In the genomic region with DNA sequence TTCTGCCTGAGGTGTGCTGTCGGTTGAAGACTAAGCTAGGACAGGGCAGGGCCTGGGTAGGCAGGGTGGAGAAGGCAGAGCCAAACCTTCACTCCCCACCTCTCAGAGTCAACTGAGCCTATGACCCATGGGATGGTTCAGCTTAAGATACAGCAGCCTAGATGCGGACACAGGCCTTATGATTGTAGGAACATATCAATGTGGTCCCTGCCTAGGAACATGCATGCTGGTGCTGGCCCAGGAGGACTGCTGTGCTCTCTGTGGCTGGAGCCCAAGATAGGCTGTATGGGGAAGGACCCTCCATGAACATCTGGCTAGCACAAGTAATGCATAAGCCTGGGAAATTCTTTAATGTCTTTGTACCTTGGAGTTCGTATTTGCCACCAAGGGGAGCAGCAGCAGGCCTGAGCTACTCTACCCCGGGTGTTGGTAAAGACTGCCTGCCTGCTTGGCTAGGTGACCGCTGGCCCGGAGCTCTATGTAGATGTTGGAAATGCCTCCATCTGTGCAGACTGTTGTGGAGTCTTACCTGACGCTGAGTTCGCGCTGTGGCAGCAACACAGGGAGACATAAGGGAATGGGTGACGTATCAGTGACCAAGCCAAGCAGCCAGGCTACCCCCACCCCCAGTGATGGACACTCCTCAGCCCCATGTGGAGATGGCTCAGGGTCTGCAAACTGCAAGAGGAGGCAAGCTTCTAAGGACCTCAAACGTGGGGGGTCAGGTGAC, we compare ENCODE assay signal across 18 mouse cellular contexts. TPM values are rescaled to one million over a fixed set of nuclear protein-coding genes. Genes with fewer than 3 reads are reported as not detected.
DNase-seq lines count a peak whose midpoint lies in the region; ATAC-seq and TF ChIP-seq lines count a peak whose summit lies in the region.
"Had no signal": no experiment of that assay in that cellular context is flagged by ENCODE, and none has a peak within 500 bp of the region (broad histone marks: within the 10 kb centered on the region; RNA-seq: fewer than 3 reads in every experiment).

No protein-coding gene starts in this region.

- no peak for ATAC-seq in midbrain, postnatal 0 days (ENCODE audit: low FRiP score)
- ATAC-seq in stomach, postnatal 0 days (ENCODE audit: low FRiP score, low TSS enrichment): no peak
- ATAC-seq in lung, postnatal 0 days: no peak
- ATAC-seq: forebrain, postnatal 0 days had no signal

- H3K27ac ChIP-seq in midbrain, embryonic 10.5 days (replicated peaks): no peak overlapping the region
- H3K27ac ChIP-seq in midbrain, postnatal 0 days (ENCODE audit: low read depth, low read length): no peak overlapping the region
- H3K27ac ChIP-seq in stomach, postnatal 0 days (replicated peaks): no peak overlapping the region
- no peak overlapping the region for H3K27ac ChIP-seq in lung, postnatal 0 days (ENCODE audit: low read length)
- H3K27ac ChIP-seq: embryonic facial prominence, embryonic 13.5 days; heart, adult 2 months; hindbrain, embryonic 12.5 days; layer of hippocampus, adult 2 months; limb, embryonic 15.5 days; neural tube, embryonic 12.5 days had no signal

- no peaks in the 10 kb centered on the region for H3K9me3 ChIP-seq in midbrain, embryonic 10.5 days (replicated peaks)
- H3K9me3 ChIP-seq in midbrain, postnatal 0 days (ENCODE audit: low read length): no peaks in the 10 kb centered on the region
- no peaks in the 10 kb centered on the region for H3K9me3 ChIP-seq in stomach, postnatal 0 days (ENCODE audit: control insufficient read depth, low read length)
- no peaks in the 10 kb centered on the region for H3K9me3 ChIP-seq in lung, postnatal 0 days (ENCODE audit: low read length)
- H3K9me3 ChIP-seq: embryonic facial prominence, embryonic 13.5 days; hindbrain, embryonic 12.5 days; limb, embryonic 15.5 days; neural tube, embryonic 12.5 days had no signal

- no peak overlapping the region for H3K4me2 ChIP-seq in midbrain, postnatal 0 days (ENCODE audit: low read depth, low read length, poor library complexity, severe bottlenecking)
- no peak overlapping the region for H3K4me2 ChIP-seq in stomach, postnatal 0 days (replicated peaks; ENCODE audit: low read depth)
- H3K4me2 ChIP-seq in lung, postnatal 0 days (replicated peaks; ENCODE audit: low read depth, low read length): no peak overlapping the region
- H3K4me2 ChIP-seq: embryonic facial prominence, embryonic 13.5 days; hindbrain, embryonic 12.5 days; limb, embryonic 15.5 days; lung, embryonic 14.5 days; neural tube, embryonic 12.5 days had no signal

- 90% methylated on average over 11 of the region's 11 CpGs for WGBS in midbrain, embryonic 10.5 days
- WGBS in midbrain, postnatal 0 days: 93% methylated on average over 11 of the region's 11 CpGs
- 95% methylated on average over 11 of the region's 11 CpGs for WGBS in stomach, postnatal 0 days
- WGBS in lung, postnatal 0 days: 92% methylated on average over 11 of the region's 11 CpGs

- H3K36me3 ChIP-seq in midbrain, embryonic 10.5 days: peaks cover 29% of the 10 kb centered on the region
- H3K36me3 ChIP-seq in midbrain, postnatal 0 days (ENCODE audit: insufficient read depth, low read length): peaks cover 14% of the 10 kb centered on the region
- H3K36me3 ChIP-seq in stomach, postnatal 0 days (ENCODE audit: control insufficient read depth, insufficient read depth, low read length): peaks cover 15% of the 10 kb centered on the region; the same call in 1 of the 2 replicates
- peaks cover 18% of the 10 kb centered on the region; the same call in 1 of the 2 replicates for H3K36me3 ChIP-seq in lung, postnatal 0 days (ENCODE audit: insufficient read depth, low read length)

- no peak for TF ChIP-seq CTCF in midbrain, postnatal 0 days (IDR thresholded peaks at IDR 0.05)
- TF ChIP-seq CTCF in stomach, postnatal 0 days (IDR thresholded peaks at IDR 0.05; ENCODE audit: low read depth): no peak
- no peak for TF ChIP-seq CTCF in lung, postnatal 0 days (IDR thresholded peaks at IDR 0.05)

- no peak for TF ChIP-seq EP300 in stomach, postnatal 0 days (optimal IDR thresholded peaks at IDR 0.05)
- TF ChIP-seq EP300 in lung, postnatal 0 days (IDR thresholded peaks at IDR 0.05): no peak

- H3K4me1 ChIP-seq in midbrain, embryonic 10.5 days: 0 out of 2 replicates have a peak, but pooled peaks cover 3% of the 10 kb centered on the region
- H3K4me1 ChIP-seq in midbrain, postnatal 0 days (ENCODE audit: insufficient read depth, low read length): no peaks in the 10 kb centered on the region
- no peaks in the 10 kb centered on the region for H3K4me1 ChIP-seq in stomach, postnatal 0 days (replicated peaks; ENCODE audit: control insufficient read depth, insufficient read depth)
- H3K4me1 ChIP-seq in lung, postnatal 0 days (ENCODE audit: insufficient read depth, low read depth, low read length): no peaks in the 10 kb centered on the region

- DNase-seq in gastrocnemius, postnatal 10 days: peak; percentile 2
- no peak for DNase-seq in gastrocnemius, postnatal 25 days
- DNase-seq in midbrain, embryonic 10.5 days (ENCODE audit: low spot score): peak; percentile 8
- DNase-seq in midbrain, postnatal 0 days (ENCODE audit: low spot score): no peak
- peak; percentile 70 for DNase-seq in cerebellum, adult 9-11 months
- DNase-seq in stomach, postnatal 0 days (ENCODE audit: low spot score): peak; percentile 11
- DNase-seq in lung, postnatal 0 days (ENCODE audit: low spot score): no peak
- DNase-seq: forebrain, postnatal 0 days; kidney, adult 8-10 months; kidney, postnatal 14 days; lung, embryonic 14.5 days; lung, postnatal 4 days had no signal

- H3K9ac ChIP-seq in midbrain, postnatal 0 days (replicated peaks; ENCODE audit: low read length, poor library complexity, severe bottlenecking): no peak overlapping the region
- H3K9ac ChIP-seq in stomach, postnatal 0 days (ENCODE audit: low read length): no peak overlapping the region
- no peak overlapping the region for H3K9ac ChIP-seq in lung, postnatal 0 days (replicated peaks; ENCODE audit: low read depth)
- H3K9ac ChIP-seq: embryonic facial prominence, embryonic 13.5 days; forebrain, postnatal 0 days; hindbrain, embryonic 12.5 days; limb, embryonic 15.5 days; lung, embryonic 14.5 days; neural tube, embryonic 12.5 days had no signal

- H3K4me3 ChIP-seq in midbrain, embryonic 10.5 days: no peak overlapping the region
- H3K4me3 ChIP-seq in midbrain, postnatal 0 days (ENCODE audit: low read depth, low read length): no peak overlapping the region
- H3K4me3 ChIP-seq in stomach, postnatal 0 days (ENCODE audit: low read depth, low read length): no peak overlapping the region
- H3K4me3 ChIP-seq in lung, postnatal 0 days (ENCODE audit: low read depth, low read length): no peak overlapping the region
- H3K4me3 ChIP-seq: embryonic facial prominence, embryonic 13.5 days; heart, adult 2 months; hindbrain, embryonic 12.5 days; layer of hippocampus, adult 2 months; limb, embryonic 15.5 days; neural tube, embryonic 12.5 days had no signal

- H3K27me3 ChIP-seq in midbrain, embryonic 10.5 days (ENCODE audit: low read depth, poor library complexity, severe bottlenecking): no peaks in the 10 kb centered on the region
- no peaks in the 10 kb centered on the region for H3K27me3 ChIP-seq in midbrain, postnatal 0 days (ENCODE audit: insufficient read depth, low read length)
- H3K27me3 ChIP-seq in stomach, postnatal 0 days (ENCODE audit: control insufficient read depth, insufficient read depth, low read length): no peaks in the 10 kb centered on the region
- no peaks in the 10 kb centered on the region for H3K27me3 ChIP-seq in lung, postnatal 0 days (replicated peaks; ENCODE audit: insufficient read depth, low read length)
- H3K27me3 ChIP-seq: embryonic facial prominence, embryonic 13.5 days; hindbrain, embryonic 12.5 days; limb, embryonic 15.5 days; neural tube, embryonic 12.5 days had no signal

RNA-seq across cellular contexts. Expression of a gene that starts 12.6 kb away (rescaled TPM):
- 10 to 100 TPM; 36.5 to 43.5 TPM for total RNA-seq in gastrocnemius, postnatal 10 days (2021)
- 10 to 100 TPM; 23.9 to 26.5 TPM for total RNA-seq in gastrocnemius, postnatal 25 days (2021)
- polyA plus RNA-seq in midbrain, embryonic 10.5 days (2016; fragmentation: Nextera tagmentation; extraction: Ambion mirVana): 49.8 and 59.3 TPM in 2 replicates
- total RNA-seq in midbrain, postnatal 0 days (2014; rRNA removed): 49.8 and 63.9 TPM in 2 replicates
- 45.2 and 52.7 TPM in 2 replicates for polyA plus RNA-seq in midbrain, postnatal 0 days (2015; fragmentation: Nextera tagmentation; extraction: Ambion mirVana)
- polyA plus RNA-seq in stomach, postnatal 0 days (2015; fragmentation: Nextera tagmentation; extraction: Ambion mirVana): 37.1 and 39.7 TPM in 2 replicates
- 41.8 and 43.3 TPM in 2 replicates for polyA plus RNA-seq in lung, postnatal 0 days (2015; fragmentation: Nextera tagmentation; extraction: Ambion mirVana)

RNA-seq across cellular contexts. Expression of a gene that starts 19.6 kb away (rescaled TPM):
- total RNA-seq in gastrocnemius, postnatal 10 days (2021): 10 to 100 TPM; 26.7 to 33.4 TPM
- total RNA-seq in gastrocnemius, postnatal 25 days (2021): 10 to 100 TPM; 23.2 to 28.2 TPM
- 82.0 and 85.4 TPM in 2 replicates for polyA plus RNA-seq in midbrain, embryonic 10.5 days (2016; fragmentation: Nextera tagmentation; extraction: Ambion mirVana)
- total RNA-seq in midbrain, postnatal 0 days (2014; rRNA removed): 34.4 and 39.3 TPM in 2 replicates
- polyA plus RNA-seq in midbrain, postnatal 0 days (2015; fragmentation: Nextera tagmentation; extraction: Ambion mirVana): 40.5 and 40.6 TPM in 2 replicates
- 28.3 and 28.4 TPM in 2 replicates for polyA plus RNA-seq in stomach, postnatal 0 days (2015; fragmentation: Nextera tagmentation; extraction: Ambion mirVana)
- 32.3 and 33.6 TPM in 2 replicates for polyA plus RNA-seq in lung, postnatal 0 days (2015; fragmentation: Nextera tagmentation; extraction: Ambion mirVana)

RNA-seq across cellular contexts. Expression of a gene that starts 20.5 kb away (rescaled TPM):
- 10 to 100 TPM; 28.4 to 32.4 TPM for total RNA-seq in gastrocnemius, postnatal 10 days (2021)
- 10 to 100 TPM; 17.2 to 17.4 TPM for total RNA-seq in gastrocnemius, postnatal 25 days (2021)
- polyA plus RNA-seq in midbrain, embryonic 10.5 days (2016; fragmentation: Nextera tagmentation; extraction: Ambion mirVana): 34.6 and 48.0 TPM in 2 replicates
- 60.0 and 85.1 TPM in 2 replicates for total RNA-seq in midbrain, postnatal 0 days (2014; rRNA removed)
- polyA plus RNA-seq in midbrain, postnatal 0 days (2015; fragmentation: Nextera tagmentation; extraction: Ambion mirVana): 81.1 and 99.7 TPM in 2 replicates
- 15.9 and 18.3 TPM in 2 replicates for polyA plus RNA-seq in stomach, postnatal 0 days (2015; fragmentation: Nextera tagmentation; extraction: Ambion mirVana)
- 21.8 and 24.4 TPM in 2 replicates for polyA plus RNA-seq in lung, postnatal 0 days (2015; fragmentation: Nextera tagmentation; extraction: Ambion mirVana)

RNA-seq across cellular contexts. Expression of a gene that starts 26.9 kb away (rescaled TPM):
- total RNA-seq in gastrocnemius, postnatal 10 days (2021): 1 to 10 TPM in 1 of 2 experiments, under 1 TPM in 1; 0.85 to 1.2 TPM
- total RNA-seq in gastrocnemius, postnatal 25 days (2021): 1 to 10 TPM in 1 of 2 experiments, under 1 TPM in 1; 0.97 to 1.1 TPM
- 36.4 and 56.1 TPM in 2 replicates for polyA plus RNA-seq in midbrain, embryonic 10.5 days (2016; fragmentation: Nextera tagmentation; extraction: Ambion mirVana)
- total RNA-seq in midbrain, postnatal 0 days (2014; rRNA removed): 140 and 142 TPM in 2 replicates
- polyA plus RNA-seq in midbrain, postnatal 0 days (2015; fragmentation: Nextera tagmentation; extraction: Ambion mirVana): 174 and 179 TPM in 2 replicates
- polyA plus RNA-seq in stomach, postnatal 0 days (2015; fragmentation: Nextera tagmentation; extraction: Ambion mirVana): 22.9 and 26.8 TPM in 2 replicates
- 20.8 and 21.3 TPM in 2 replicates for polyA plus RNA-seq in lung, postnatal 0 days (2015; fragmentation: Nextera tagmentation; extraction: Ambion mirVana)

RNA-seq across cellular contexts. Expression of a gene that starts 51.8 kb away (rescaled TPM):
- 10 to 100 TPM; 67.5 to 70.1 TPM for total RNA-seq in gastrocnemius, postnatal 10 days (2021)
- 10 to 100 TPM; 43.8 to 46.3 TPM for total RNA-seq in gastrocnemius, postnatal 25 days (2021)
- polyA plus RNA-seq in midbrain, embryonic 10.5 days (2016; fragmentation: Nextera tagmentation; extraction: Ambion mirVana): 95.6 and 110 TPM in 2 replicates
- total RNA-seq in midbrain, postnatal 0 days (2014; rRNA removed): 416 and 487 TPM in 2 replicates
- 303 and 316 TPM in 2 replicates for polyA plus RNA-seq in midbrain, postnatal 0 days (2015; fragmentation: Nextera tagmentation; extraction: Ambion mirVana)
- polyA plus RNA-seq in stomach, postnatal 0 days (2015; fragmentation: Nextera tagmentation; extraction: Ambion mirVana): 50.2 and 52.7 TPM in 2 replicates
- 57.2 and 59.5 TPM in 2 replicates for polyA plus RNA-seq in lung, postnatal 0 days (2015; fragmentation: Nextera tagmentation; extraction: Ambion mirVana)

Comparison
In these comparisons a context has a peak if more than half of its experiments do, and no peak if none do; other contexts are left out.
1. DNase-seq: peak in gastrocnemius, postnatal 10 days (single experiment), midbrain, embryonic 10.5 days (single experiment), cerebellum, adult 9-11 months (single experiment) and stomach, postnatal 0 days (single experiment); none in gastrocnemius, postnatal 25 days (single experiment), midbrain, postnatal 0 days (single experiment) and lung, postnatal 0 days (single experiment).